Mouse (Mus musculus) effector memory CD4-positive, alpha-beta T cell, adult 7 months (primary cell): ENCODE measurements around the gene Gm10488. TPM values are rescaled to one million over a fixed set of nuclear protein-coding genes. Genes with fewer than 3 reads are reported as not detected.

Source experiments
- polyA plus RNA-seq: library from polyadenylated mRNA; unstranded; fragments of 100-300 nt; shearing (Covaris generic); gene quantifications from one replicate; pipeline ENCODE4 v1.2.1, GENCODE M21; 2017

Gene Gm10488
- not detected for polyA plus RNA-seq

GRCm38 (mm10) chrX:29976014-29976413 is at the start of gene Gm10488:
Gm10488 (plus strand) TSS chrX:29976314.

